Comparison of ENCODE assay signal across 14 mouse cellular contexts in the genomic region with DNA sequence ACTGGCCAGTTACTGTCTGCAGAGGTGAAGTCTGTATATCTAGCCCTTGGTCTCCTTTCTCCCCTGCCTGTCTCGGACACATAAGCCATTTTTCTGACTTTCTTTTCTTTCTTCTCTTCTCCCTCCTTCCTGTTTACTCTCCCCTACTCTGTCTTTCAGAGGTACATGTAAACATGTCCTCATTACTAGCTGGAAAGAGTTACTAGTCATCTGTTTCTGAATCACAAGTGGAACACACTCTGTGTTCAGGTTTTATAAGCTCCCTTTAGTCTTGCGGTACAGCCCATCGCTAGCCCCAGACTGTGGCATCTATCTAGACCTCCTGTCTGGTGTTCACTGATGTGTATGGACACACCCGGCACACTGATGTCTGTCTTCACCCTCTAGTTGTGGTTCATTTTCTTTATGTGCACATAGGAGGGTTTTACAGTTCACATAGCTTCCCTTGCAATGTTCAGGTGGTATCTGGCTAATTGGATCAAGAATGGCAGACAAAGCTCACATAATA. TPM values are rescaled to one million over a fixed set of nuclear protein-coding genes. Genes with fewer than 3 reads are reported as not detected.
DNase-seq lines count a peak whose midpoint lies in the region; ATAC-seq and TF ChIP-seq lines count a peak whose summit lies in the region.
"Had no signal": no experiment of that assay in that cellular context is flagged by ENCODE, and none has a peak within 500 bp of the region (broad histone marks: within the 10 kb centered on the region; RNA-seq: fewer than 3 reads in every experiment).

No protein-coding gene starts in this region.

- ATAC-seq in hindbrain, embryonic 13.5 days (ENCODE audit: low FRiP score), result no peak
- peak; percentile 70 for ATAC-seq in inflammation-experienced regulatory T-cells, adult 6 months
- ATAC-seq in liver, embryonic 15.5 days (ENCODE audit: insufficient read depth), result peak; percentile 70

- no peaks in the 10 kb centered on the region for H3K27me3 ChIP-seq in hindbrain, embryonic 10.5 days (ENCODE audit: insufficient read depth, poor library complexity, severe bottlenecking)
- H3K27me3 ChIP-seq in hindbrain, embryonic 13.5 days, result no peaks in the 10 kb centered on the region
- no peaks in the 10 kb centered on the region for H3K27me3 ChIP-seq in E14TG2a.4 (ENCODE audit: insufficient read depth, low read length)
- H3K27me3 ChIP-seq in liver, embryonic 15.5 days, result no peaks in the 10 kb centered on the region
- H3K27me3 ChIP-seq: hindbrain, embryonic 15.5 days; neural tube, embryonic 13.5 days had no signal

- no peak for DNase-seq in hindbrain, embryonic 10.5 days (ENCODE audit: low spot score)
- DNase-seq in spleen, adult 12 weeks (ENCODE audit: low spot score), result no peak
- DNase-seq in heart, adult 18-20 months, result no peak
- DNase-seq in frontal cortex, adult 2 months (ENCODE audit: extremely low spot score in 1 of 2, low spot score in 1 of 2), result no peak
- DNase-seq: cerebellum, adult 11-12 months; heart, adult 11 months; thymus, postnatal 4 days had no signal

- no peaks in the 10 kb centered on the region for H3K9me3 ChIP-seq in hindbrain, embryonic 10.5 days
- no peaks in the 10 kb centered on the region for H3K9me3 ChIP-seq in hindbrain, embryonic 13.5 days
- no peaks in the 10 kb centered on the region for H3K9me3 ChIP-seq in E14TG2a.4 (ENCODE audit: low read length)
- H3K9me3 ChIP-seq in liver, embryonic 15.5 days (replicated peaks), result no peaks in the 10 kb centered on the region
- H3K9me3 ChIP-seq: hindbrain, embryonic 15.5 days; neural tube, embryonic 13.5 days had no signal

- H3K9ac ChIP-seq in hindbrain, embryonic 13.5 days, result no peak overlapping the region
- H3K9ac ChIP-seq in liver, embryonic 15.5 days, result no peak overlapping the region
- H3K9ac ChIP-seq: hindbrain, embryonic 15.5 days; neural tube, embryonic 13.5 days had no signal

- peaks cover 22% of the 10 kb centered on the region for H3K4me1 ChIP-seq in hindbrain, embryonic 10.5 days (replicated peaks)
- H3K4me1 ChIP-seq in hindbrain, embryonic 13.5 days (replicated peaks), result no peaks in the 10 kb centered on the region; the same call in 1 of the 2 replicates
- H3K4me1 ChIP-seq in E14TG2a.4 (replicated peaks; ENCODE audit: low read depth, low read length), result peaks cover 80% of the 10 kb centered on the region
- peaks cover 37% of the 10 kb centered on the region for H3K4me1 ChIP-seq in liver, embryonic 15.5 days (replicated peaks)
- H3K4me1 ChIP-seq: hindbrain, embryonic 15.5 days had no signal

- H3K4me2 ChIP-seq in hindbrain, embryonic 13.5 days, result no peak overlapping the region
- H3K4me2 ChIP-seq in liver, embryonic 15.5 days, result peak overlapping the region; percentile 34
- H3K4me2 ChIP-seq: hindbrain, embryonic 15.5 days; neural tube, embryonic 13.5 days had no signal

- peak overlapping the region; percentile 62 for H3K27ac ChIP-seq in hindbrain, embryonic 10.5 days
- H3K27ac ChIP-seq in hindbrain, embryonic 13.5 days, result no peak overlapping the region
- H3K27ac ChIP-seq in liver, embryonic 15.5 days (replicated peaks), result peak overlapping the region; percentile 60
- H3K27ac ChIP-seq: hindbrain, embryonic 15.5 days; layer of hippocampus, adult 2 months; neural tube, embryonic 13.5 days had no signal

- H3K36me3 ChIP-seq in hindbrain, embryonic 10.5 days, result peaks cover 13% of the 10 kb centered on the region
- H3K36me3 ChIP-seq in hindbrain, embryonic 13.5 days, result peaks cover 16% of the 10 kb centered on the region
- H3K36me3 ChIP-seq in E14TG2a.4 (ENCODE audit: insufficient read depth, low read length), result peaks cover 29% of the 10 kb centered on the region
- peaks cover 11% of the 10 kb centered on the region for H3K36me3 ChIP-seq in liver, embryonic 15.5 days (replicated peaks)

- no peak for TF ChIP-seq CTCF in E14TG2a.4 (conservative IDR thresholded peaks at IDR 0.05; ENCODE audit: low read length)

- H3K4me3 ChIP-seq in hindbrain, embryonic 10.5 days, result no peak overlapping the region
- no peak overlapping the region for H3K4me3 ChIP-seq in hindbrain, embryonic 13.5 days
- peak overlapping the region; percentile 41; the same call in 1 of the 2 replicates for H3K4me3 ChIP-seq in E14TG2a.4 (replicated peaks; ENCODE audit: low read length)
- H3K4me3 ChIP-seq in liver, embryonic 15.5 days (replicated peaks), result no peak overlapping the region
- H3K4me3 ChIP-seq: hindbrain, embryonic 15.5 days; layer of hippocampus, adult 2 months; neural tube, embryonic 13.5 days had no signal

- 73% methylated on average over 4 of the region's 4 CpGs for WGBS in hindbrain, embryonic 10.5 days
- 69% methylated on average over 4 of the region's 4 CpGs for WGBS in hindbrain, embryonic 13.5 days
- WGBS in liver, embryonic 15.5 days (ENCODE audit: insufficient replicate concordance), result 60% methylated on average over 4 of the region's 4 CpGs

RNA-seq across cellular contexts. Expression of gene Wwp2, which starts 12.3 kb away (rescaled TPM):
- polyA plus RNA-seq in hindbrain, embryonic 10.5 days (2016; fragmentation: Nextera tagmentation; extraction: Ambion mirVana), result 61.7 and 64.6 TPM in 2 replicates
- 49.3 and 53.0 TPM in 2 replicates for polyA plus RNA-seq in hindbrain, embryonic 13.5 days (2015; fragmentation: Nextera tagmentation; extraction: Ambion mirVana)
- polyA plus RNA-seq in inflammation-experienced regulatory T-cells, adult 6 months (2017; shearing (Covaris generic)), result 100 to 1,000 TPM in 2 of 3 experiments, 10 to 100 TPM in 1; 95.1 to 126 (median 115) TPM
- 29.7 and 32.3 TPM in 2 replicates for polyA plus RNA-seq in liver, embryonic 15.5 days (2015; fragmentation: Nextera tagmentation; extraction: Ambion mirVana)
- 10 to 100 TPM; 22.5 to 25.8 TPM for total RNA-seq in heart, adult 18-20 months (2021)
- polyA plus RNA-seq in frontal cortex, adult 2 months (2012; rRNA removed), result 26.6 and 27.3 TPM in 2 replicates

RNA-seq across cellular contexts. Expression of gene Nob1, which starts 23.6 kb away (rescaled TPM):
- polyA plus RNA-seq in hindbrain, embryonic 10.5 days (2016; fragmentation: Nextera tagmentation; extraction: Ambion mirVana), result 91.8 and 92.7 TPM in 2 replicates
- polyA plus RNA-seq in hindbrain, embryonic 13.5 days (2015; fragmentation: Nextera tagmentation; extraction: Ambion mirVana), result 71.3 and 74.0 TPM in 2 replicates
- 10 to 100 TPM; 46.3 to 77.0 (median 59.8) TPM for polyA plus RNA-seq in inflammation-experienced regulatory T-cells, adult 6 months (2017; shearing (Covaris generic))
- 26.0 and 27.1 TPM in 2 replicates for polyA plus RNA-seq in liver, embryonic 15.5 days (2015; fragmentation: Nextera tagmentation; extraction: Ambion mirVana)
- total RNA-seq in heart, adult 18-20 months (2021), result 10 to 100 TPM; 22.6 to 23.1 TPM
- 55.1 and 58.2 TPM in 2 replicates for polyA plus RNA-seq in frontal cortex, adult 2 months (2012; rRNA removed)

RNA-seq across cellular contexts. Expression of gene Nqo1, which starts 45.4 kb away (rescaled TPM):
- polyA plus RNA-seq in hindbrain, embryonic 10.5 days (2016; fragmentation: Nextera tagmentation; extraction: Ambion mirVana), result 4.5 and 5.5 TPM in 2 replicates
- polyA plus RNA-seq in hindbrain, embryonic 13.5 days (2015; fragmentation: Nextera tagmentation; extraction: Ambion mirVana), result 5.3 and 6.7 TPM in 2 replicates
- polyA plus RNA-seq in inflammation-experienced regulatory T-cells, adult 6 months (2017; shearing (Covaris generic)), result 1 to 10 TPM in 1 of 3 experiments, under 1 TPM in 2; 0.50 to 5.3 (median 0.94) TPM
- polyA plus RNA-seq in liver, embryonic 15.5 days (2015; fragmentation: Nextera tagmentation; extraction: Ambion mirVana), result 14.0 and 15.0 TPM in 2 replicates
- total RNA-seq in heart, adult 18-20 months (2021), result 10 to 100 TPM; 45.5 to 61.4 TPM
- polyA plus RNA-seq in frontal cortex, adult 2 months (2012; rRNA removed), result 6.9 and 7.2 TPM in 2 replicates
